Mouse (Mus musculus) thymus, adult 2 months (tissue): ENCODE results near the gene Lrp6.

Experiments
- CTCF ChIP-seq: fragments of 200-500 bp; IDR thresholded peaks from 2 replicates; pipeline ENCODE4 v1.5.1; 2012; ENCODE audit warnings: mild to moderate bottlenecking, control low read depth, low read length, moderate library complexity, borderline replicate concordance; ENCODE audit not compliant: control insufficient read depth, poor library complexity, insufficient read depth; ENCODE audit errors: extremely low read depth
- POLR2A ChIP-seq: fragments of 200-500 bp; IDR thresholded peaks from 2 replicates; pipeline ENCODE4 v1.6.1; 2012; ENCODE audit warnings: mild to moderate bottlenecking, low read length, control low read depth, moderate library complexity; ENCODE audit not compliant: control insufficient read depth, poor library complexity, insufficient read depth; ENCODE audit errors: extremely low read depth

DNA sequence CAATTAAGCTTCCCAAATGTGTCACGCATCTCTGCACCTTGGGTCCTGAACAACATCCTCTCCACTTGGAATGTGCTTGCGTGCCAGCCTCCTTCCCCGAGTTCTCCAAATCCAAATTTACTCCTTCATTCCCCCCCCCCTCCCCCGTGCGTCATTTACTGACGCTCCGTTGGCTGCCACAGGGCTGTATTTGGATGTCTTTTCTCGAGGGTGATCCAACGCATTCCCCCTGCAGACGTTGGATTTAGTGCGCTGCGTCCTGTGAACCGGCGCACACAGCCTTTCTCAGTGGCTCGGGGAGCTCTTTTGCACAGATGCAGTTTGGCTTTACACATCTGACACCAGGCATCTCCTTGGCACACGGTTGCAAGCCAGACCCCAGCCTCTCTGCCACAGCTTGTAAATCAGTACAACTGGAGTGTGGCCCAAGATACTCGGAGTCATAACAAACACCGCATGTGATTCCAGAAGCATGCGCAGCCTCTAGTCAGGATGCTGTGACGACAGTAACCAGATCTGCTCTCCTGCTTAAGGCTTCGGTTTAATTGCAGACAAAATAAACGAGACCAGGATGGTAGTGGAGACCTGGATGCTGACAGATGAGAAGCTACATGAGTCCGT, 127.3 kb downstream of the Lrp6 start:
- TF ChIP-seq POLR2A (no peak), CTCF (no peak)
